In genomic region chr8:82865239-82865638, GRCm38 (mm10) we compare ENCODE assay signal across 8 mouse cellular contexts. TPM values are rescaled to one million over a fixed set of nuclear protein-coding genes. Genes with fewer than 3 reads are reported as not detected.
DNase-seq lines count a peak whose midpoint lies in the region; ATAC-seq lines count a peak whose summit lies in the region.

No protein-coding gene starts in this region.

- ATAC-seq in midbrain, embryonic 11.5 days (ENCODE audit: low FRiP score), result no peak

- H3K4me2 ChIP-seq in midbrain, embryonic 11.5 days, result peak overlapping the region; percentile 62

- peaks cover 18% of the 10 kb centered on the region for H3K4me1 ChIP-seq in hindbrain, embryonic 10.5 days (replicated peaks)
- peaks cover 10% of the 10 kb centered on the region for H3K4me1 ChIP-seq in midbrain, embryonic 11.5 days (ENCODE audit: control insufficient read depth, insufficient read depth, low read length)

- H3K36me3 ChIP-seq in hindbrain, embryonic 10.5 days, result no peaks in the 10 kb centered on the region
- H3K36me3 ChIP-seq in midbrain, embryonic 11.5 days (ENCODE audit: control insufficient read depth, insufficient read depth, low read length), result no peaks in the 10 kb centered on the region

- no peaks in the 10 kb centered on the region; the same call in 1 of the 2 replicates for H3K27me3 ChIP-seq in hindbrain, embryonic 10.5 days (ENCODE audit: insufficient read depth, poor library complexity, severe bottlenecking)
- no peaks in the 10 kb centered on the region for H3K27me3 ChIP-seq in midbrain, embryonic 11.5 days (ENCODE audit: control insufficient read depth, insufficient read depth, low read length)

- no peaks in the 10 kb centered on the region for H3K9me3 ChIP-seq in hindbrain, embryonic 10.5 days
- H3K9me3 ChIP-seq in midbrain, embryonic 11.5 days (ENCODE audit: control insufficient read depth, low read length), result no peaks in the 10 kb centered on the region

- WGBS in hindbrain, embryonic 10.5 days, result 65% methylated on average over 5 of the region's 5 CpGs
- WGBS in midbrain, embryonic 11.5 days, result 68% methylated on average over 5 of the region's 5 CpGs

- peak; percentile 12 for DNase-seq in layer of hippocampus, adult 11-12 months (ENCODE audit: low spot score)
- DNase-seq in layer of hippocampus, postnatal 36 days, result no peak
- peak; percentile 16 to 46 for DNase-seq in cerebellum, postnatal 10 days
- no peak for DNase-seq in hindbrain, embryonic 10.5 days (ENCODE audit: low spot score)
- no peak for DNase-seq in midbrain, embryonic 11.5 days (ENCODE audit: low spot score, missing footprints)
- DNase-seq in adrenal gland, adult 8-10 months, result no peak
- no peak for DNase-seq in frontal cortex, postnatal 25 days (ENCODE audit: low spot score in 2 of 2)
- DNase-seq in lung, postnatal 36 days, result no peak

- H3K4me3 ChIP-seq in hindbrain, embryonic 10.5 days, result peak overlapping the region; percentile 86
- peak overlapping the region; percentile 71 for H3K4me3 ChIP-seq in midbrain, embryonic 11.5 days (ENCODE audit: low read depth, low read length)

- no peak overlapping the region for H3K9ac ChIP-seq in midbrain, embryonic 11.5 days (ENCODE audit: low read length)

- no peak overlapping the region for H3K27ac ChIP-seq in hindbrain, embryonic 10.5 days
- no peak overlapping the region for H3K27ac ChIP-seq in midbrain, embryonic 11.5 days (ENCODE audit: low read depth, low read length)

RNA-seq across cellular contexts. Expression of gene Rnf150, which starts 2.1 kb away (rescaled TPM):
- 10 to 100 TPM; 46.6 to 48.4 TPM for total RNA-seq in layer of hippocampus, postnatal 36 days (2021)
- 1.2 and 1.3 TPM in 2 replicates for polyA plus RNA-seq in hindbrain, embryonic 10.5 days (2016; fragmentation: Nextera tagmentation; extraction: Ambion mirVana)
- 1.2 and 1.5 TPM in 2 replicates for polyA plus RNA-seq in midbrain, embryonic 11.5 days (2014; fragmentation: Nextera tagmentation; extraction: Ambion mirVana)
- 10 to 100 TPM; 17.9 to 21.1 (median 18.8) TPM for total RNA-seq in adrenal gland, adult 8-10 months (2022)

Comparison
In these comparisons a context has a peak if more than half of its experiments do, and no peak if none do; other contexts are left out.
1. DNase-seq: peak in layer of hippocampus, adult 11-12 months (single experiment) and cerebellum, postnatal 10 days (2 of 2); none in layer of hippocampus, postnatal 36 days (0 of 2), hindbrain, embryonic 10.5 days (single experiment), midbrain, embryonic 11.5 days (single experiment), adrenal gland, adult 8-10 months (single experiment), frontal cortex, postnatal 25 days (0 of 2) and lung, postnatal 36 days (single experiment).